Mouse (Mus musculus) CH12F3 (cell line): ENCODE measurements at regions not wholly inside any gene's neighbourhood (a gene's known extent, or its start where the extent isn't known, plus 50 kb on each side); places are given as distances from the start of the nearest gene placed in this dataset.
"Not testable (repeated sequence)": the region's sequence is repeated elsewhere in the genome, so short reads cannot be mapped to it uniquely, and the experiment has no call there.

ENCODE experiments used
- in situ Hi-C: fragments of 300-500 bp; cut with MboI; formaldehyde crosslinking; loops from 2 replicates; pipeline ENCODE4 v1.14.3; 2020; ENCODE audit warnings: low sequenced_read_pairs

DNA sequence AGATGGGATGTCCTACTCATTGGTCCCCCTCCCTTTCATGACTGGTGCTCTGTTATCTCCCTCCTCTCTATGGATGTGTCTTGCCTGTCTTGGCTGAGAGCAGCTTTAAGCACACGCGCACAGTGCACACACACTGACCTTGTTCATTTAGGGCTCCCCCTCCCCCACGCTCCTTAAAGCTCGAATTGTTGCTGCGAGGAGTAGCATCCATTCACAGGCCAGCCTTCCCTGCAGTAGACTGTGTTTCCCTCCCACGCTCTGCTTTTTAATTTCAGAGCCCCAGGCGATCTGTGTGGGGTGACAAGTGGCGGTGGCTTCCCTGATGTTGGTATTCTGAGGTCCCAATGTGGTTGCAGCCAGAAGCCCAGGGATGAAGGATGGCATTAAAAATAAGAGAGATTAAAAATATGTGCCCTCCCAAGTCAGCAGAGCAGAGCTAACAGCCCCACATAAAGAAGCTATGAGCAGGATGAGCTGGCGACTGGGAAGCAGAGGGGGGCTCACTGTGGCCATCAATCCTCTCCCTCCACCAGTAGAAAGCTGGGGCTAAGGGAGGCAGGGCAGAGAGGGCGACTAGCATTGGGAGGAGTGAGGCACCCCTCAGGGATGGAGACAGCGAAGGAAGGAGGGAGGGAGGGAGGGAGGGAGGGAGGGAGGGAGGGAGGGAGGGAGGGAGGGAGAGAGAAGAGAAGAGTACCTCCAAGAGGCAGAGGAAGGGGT lies 174.2 kb upstream of the Myt1l start:
- in situ Hi-C loops, result no loop called here

DNA sequence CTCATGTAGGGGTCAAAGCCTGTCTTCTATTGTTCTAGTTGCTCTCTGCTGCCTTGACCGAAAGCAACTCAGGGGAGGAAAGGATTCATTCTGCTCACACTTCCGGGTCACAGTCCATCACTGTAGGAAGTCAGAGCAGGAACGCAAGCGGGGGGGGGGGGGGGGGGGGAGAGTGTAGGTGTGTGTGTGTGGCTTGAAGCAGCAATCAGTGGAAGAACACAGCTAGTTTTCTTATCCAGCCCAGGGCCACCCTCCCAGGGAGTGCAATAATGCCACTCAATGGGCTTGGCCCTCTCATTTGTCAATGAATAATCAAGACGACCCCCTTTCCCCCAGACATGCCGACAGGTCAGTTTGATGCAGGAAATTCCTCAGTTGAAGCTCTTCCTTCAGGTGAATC lies 173.4 kb upstream of the Myt1l start:
- in situ Hi-C loops, result no loop called here

DNA sequence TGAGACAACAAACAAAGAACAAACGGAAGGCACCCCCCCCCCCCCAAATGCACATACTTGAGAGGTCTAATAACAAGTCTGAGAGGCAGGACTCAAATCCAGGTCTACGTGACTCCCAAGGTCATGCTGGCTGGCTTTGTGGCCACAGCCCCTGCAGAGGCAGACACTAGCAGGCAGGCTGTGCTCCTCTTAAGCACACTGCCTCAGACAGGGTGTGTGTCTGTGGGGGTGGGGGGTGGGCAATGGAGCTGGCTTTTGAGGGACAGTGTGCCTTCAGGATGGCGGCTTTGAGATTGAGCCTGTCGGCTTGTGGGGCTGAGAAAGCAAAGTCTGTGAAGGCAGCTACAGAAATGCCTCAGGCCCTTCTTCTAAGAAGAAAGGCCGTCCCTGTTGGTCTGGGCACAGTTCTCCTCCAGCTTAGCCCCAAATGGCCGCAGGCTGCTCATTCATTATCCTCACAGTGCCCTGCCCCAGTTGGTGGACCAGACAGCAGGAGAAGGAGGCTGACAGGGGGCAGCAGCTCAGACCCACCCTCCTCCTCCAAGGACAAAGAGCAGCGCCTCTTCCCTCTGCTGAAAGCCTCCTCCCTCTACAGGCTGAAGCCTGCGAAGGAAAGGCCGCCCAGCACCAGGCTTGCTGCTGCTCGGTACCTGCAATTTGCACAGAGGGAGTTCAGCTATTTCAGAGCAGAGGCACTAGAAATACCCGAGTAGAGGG lies 171.3 kb upstream of the Myt1l start:
- in situ Hi-C loops, result no loop called here

DNA sequence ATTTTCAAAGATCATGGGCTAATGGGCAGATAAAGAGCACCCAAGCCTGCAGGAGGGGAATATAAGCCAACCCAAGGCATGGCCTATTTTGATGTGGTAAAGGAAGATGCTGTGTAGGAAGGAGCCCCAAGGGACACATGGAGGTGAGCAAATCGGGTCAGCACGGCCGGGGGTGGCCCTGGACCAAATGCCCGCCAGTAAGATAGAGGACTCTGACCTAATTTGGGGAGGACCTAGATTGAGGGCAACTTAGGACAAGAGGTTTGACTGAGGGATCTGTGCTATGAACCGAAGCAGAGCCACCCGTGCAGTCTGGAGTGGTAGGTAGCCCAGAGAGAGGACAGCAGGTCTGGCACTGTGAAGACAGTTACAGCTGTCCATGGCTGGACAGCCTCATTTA lies 166.9 kb upstream of the Myt1l start:
- in situ Hi-C loops, result no loop called here

DNA sequence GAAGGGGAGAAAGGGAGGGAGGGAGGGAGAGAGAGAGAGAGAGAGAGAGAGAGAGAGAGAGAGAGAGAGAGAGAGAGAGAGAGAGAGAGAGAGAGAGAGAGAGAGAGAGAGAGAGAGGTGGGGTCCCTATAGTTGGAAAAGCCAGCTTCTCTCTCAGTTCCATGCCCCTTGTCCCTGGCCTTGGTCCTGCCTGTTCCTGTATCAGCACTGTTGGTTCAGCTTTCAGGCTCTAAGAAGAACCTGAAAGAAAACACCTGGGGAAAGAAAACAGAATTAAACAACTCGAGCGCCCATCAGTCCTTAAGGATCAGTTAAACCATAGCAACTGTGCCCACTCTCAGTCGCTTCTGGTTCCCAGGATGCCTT lies 160.5 kb upstream of the Myt1l start:
- in situ Hi-C loops, result not testable (repeated sequence)

DNA sequence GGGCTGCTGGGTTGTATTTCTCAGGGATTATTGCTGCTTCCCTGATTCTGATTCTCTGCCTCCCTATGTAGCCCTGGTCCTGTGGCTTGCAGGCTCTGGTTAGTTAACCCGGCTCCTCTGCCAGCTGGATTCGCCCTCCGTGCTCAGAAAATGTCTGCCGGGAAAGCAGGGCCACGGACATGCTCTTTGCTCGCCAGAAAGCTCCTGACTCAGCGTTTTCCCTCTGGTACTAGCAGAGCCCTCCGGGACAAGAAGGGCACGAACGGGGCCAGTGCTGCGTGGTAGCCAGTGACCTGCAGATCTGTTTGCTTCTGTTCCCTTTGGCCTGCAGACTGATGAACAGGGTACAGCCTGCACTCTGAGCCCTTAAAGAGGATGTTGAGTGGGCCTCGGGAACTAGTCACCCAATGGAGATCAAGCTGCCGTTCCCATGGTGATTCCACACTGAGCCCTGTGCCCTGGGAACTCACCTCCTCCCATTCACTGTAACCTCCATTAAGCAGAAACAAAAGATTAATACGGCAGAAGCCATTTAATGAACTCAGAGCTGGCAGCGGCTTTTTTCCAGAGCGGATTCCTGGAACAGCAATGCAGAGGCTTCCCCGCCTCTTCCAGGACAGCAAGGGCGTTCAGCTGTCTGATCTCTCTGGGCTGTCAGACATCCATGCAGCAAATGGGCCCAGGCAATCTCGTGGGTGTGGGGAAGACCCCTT lies 159.9 kb upstream of the Myt1l start:
- in situ Hi-C loops, result no loop called here

DNA sequence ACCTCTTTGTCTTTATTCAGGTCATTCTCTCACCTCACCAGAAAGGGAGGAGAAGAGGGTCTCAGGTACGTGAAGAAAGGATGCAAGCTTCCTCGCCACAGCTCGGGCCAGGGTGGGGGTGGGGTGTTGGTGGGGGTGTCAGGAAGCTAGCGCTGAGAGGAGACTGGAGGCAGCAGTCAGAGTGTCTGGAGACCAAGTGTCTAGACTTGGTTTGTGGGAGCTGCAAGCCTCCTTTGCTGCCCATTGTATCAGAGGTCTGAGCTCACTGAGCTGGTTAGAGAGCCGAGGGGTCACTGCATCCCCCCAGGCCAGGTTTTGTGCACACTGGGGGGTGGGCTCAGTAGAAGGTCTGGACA lies 159.4 kb upstream of the Myt1l start:
- in situ Hi-C loops, result no loop called here

DNA sequence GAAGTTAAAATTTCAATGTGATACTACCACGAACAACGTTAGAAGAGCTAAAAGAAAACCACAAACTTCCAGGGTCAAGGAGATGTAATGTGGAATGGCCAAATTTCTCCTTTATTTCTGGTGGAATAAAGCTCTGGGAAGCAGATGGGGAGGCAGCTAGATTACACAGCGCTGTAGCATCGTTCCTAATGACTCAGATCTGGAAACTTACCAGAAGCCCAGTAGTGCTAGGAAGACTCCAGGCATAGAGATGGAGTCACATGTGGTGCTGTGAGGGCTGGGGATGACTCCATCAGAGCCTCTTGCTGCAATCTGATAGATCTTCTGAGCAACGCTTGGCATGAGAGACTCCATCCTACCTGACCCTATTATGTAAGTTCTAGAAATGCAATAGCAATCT lies 136.4 kb upstream of the Myt1l start:
- in situ Hi-C loops, result no loop called here

DNA sequence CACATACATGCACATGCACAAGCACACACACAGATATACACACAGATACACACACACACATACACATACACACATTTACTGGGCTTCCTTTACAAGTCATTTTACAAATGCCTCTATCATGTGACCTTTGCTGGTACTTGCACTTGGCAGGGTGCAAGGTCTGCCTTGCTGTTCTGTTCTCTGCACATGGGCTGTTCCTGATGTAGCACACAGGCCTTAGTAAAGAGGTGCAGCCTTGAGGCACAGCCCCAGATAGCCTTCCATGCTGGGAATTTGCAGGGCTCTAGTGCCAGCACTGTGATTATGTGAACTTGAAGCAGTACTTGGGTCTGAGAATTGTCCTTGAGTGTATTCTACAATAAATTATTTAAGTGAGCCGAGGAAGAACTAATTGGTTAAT lies 133.9 kb upstream of the Myt1l start:
- in situ Hi-C loops, result no loop called here

DNA sequence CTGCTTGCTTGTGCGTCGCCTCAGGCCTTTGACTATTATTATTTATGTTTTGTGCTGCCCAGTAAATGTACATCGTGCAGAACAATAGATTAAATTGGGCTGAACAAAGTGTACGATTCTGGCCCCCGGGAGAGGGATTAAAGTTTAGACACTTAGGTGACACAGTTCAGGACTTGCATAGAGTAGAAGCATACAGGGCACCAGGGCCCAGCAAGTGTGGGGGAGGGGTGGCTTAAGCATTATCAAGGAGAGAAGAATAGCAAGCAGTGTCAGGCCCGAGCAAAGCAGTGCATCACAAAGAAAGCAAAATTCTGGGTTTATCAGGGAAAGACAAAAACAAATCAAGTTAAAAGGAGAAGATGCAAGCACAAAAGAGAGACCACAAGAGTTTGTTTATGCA lies 133.3 kb upstream of the Myt1l start:
- in situ Hi-C loops, result no loop called here

DNA sequence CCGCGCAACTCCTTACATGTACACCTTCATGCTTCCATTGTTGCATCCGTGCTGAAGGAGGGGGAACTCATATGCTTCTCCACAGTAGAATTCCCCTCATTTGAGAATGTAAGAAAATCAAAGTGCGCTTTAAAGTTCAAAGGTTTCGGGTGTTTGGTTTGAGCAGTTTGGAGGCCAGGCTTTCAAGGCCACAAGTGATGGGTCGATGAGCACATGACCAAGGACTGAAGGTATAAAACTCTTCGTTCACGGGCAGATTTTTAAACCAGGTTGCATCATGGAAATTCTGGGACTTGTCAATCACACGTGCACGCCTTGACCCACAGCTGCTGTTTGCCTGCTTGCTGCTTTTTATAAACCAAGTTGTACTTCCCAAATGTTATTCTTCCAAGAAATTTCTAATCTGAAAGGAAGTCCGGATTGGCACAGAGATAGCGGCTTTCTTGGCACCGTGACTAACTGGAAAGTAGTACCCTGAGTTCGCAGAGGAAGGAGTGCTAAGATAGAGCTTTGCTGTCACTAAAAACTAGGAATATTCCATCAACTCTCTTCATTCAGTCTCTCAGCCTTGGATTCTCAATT lies 132.7 kb upstream of the Myt1l start:
- in situ Hi-C loops, result no loop called here

DNA sequence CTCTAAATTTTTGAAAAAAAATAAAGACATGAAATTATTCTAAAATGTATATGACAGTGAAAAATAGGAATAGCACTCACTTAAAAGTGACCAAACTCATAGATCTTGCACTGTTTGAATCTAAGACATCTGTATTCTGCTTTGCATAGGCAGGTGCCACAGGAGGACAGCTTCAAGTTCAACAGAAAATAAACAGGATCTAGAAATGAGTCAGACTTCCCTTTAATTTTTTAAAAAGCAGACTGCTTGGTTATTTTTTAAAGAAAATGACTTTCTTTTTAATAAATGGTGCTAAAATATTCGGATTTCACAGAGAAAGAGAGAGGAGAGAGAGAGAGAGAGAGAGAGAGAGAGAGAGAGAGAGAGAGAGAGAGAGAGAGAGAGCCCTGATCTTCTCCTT lies 123.8 kb upstream of the Myt1l start:
- in situ Hi-C loops, result no loop called here

DNA sequence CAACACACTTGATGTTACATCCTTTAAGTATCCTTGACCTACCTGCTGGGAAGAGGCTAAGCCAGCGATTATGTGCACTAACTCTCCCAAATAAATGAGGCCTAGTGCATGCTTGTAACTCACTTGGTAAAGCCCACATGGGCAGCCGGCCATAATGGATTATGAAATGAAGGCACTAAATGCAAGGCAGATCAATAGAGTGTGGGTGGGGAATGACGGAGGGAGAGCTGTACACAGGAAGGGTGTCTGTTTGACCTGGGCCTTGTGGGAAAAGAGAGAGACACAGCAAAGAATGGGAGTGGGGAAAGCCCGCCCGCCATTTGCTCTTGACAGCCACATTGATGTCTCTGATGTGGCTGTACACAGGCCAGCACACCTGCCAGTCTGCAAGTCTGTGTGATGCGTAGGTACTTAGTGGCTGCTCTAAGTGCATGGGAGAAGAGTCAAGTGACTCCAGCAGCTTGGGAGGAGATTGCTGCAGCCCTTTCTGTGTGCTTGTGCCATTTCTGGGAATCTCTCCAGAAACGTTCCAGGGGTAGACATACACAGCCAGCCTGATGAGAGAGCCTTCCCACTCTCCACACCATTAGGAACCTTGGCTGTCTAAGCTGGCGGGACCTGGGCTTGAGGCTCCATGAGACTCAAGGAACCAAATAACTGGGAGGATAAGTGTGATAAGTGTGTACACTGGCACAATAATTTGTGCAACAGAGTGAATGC lies 118.7 kb upstream of the Myt1l start:
- in situ Hi-C loops, result no loop called here

DNA sequence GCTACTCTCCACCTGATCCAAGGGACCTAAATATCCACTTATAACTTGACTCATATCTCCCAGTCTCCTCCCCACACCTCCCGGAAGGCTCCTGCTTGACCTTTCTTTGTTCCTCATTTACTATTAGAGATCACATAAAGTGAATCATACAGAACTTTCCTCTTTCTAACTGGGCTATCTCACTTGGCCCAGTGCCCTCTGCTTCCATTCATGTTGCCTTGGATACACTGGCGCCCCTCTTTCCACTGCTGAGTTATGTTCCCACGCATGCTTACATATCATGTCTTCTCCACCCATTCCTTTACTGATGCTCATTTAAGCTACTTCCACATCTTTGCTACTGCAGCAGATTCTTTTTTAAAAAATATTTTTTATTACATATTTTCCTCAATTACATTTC lies 94.2 kb upstream of the Myt1l start:
- in situ Hi-C loops, result no loop called here

DNA sequence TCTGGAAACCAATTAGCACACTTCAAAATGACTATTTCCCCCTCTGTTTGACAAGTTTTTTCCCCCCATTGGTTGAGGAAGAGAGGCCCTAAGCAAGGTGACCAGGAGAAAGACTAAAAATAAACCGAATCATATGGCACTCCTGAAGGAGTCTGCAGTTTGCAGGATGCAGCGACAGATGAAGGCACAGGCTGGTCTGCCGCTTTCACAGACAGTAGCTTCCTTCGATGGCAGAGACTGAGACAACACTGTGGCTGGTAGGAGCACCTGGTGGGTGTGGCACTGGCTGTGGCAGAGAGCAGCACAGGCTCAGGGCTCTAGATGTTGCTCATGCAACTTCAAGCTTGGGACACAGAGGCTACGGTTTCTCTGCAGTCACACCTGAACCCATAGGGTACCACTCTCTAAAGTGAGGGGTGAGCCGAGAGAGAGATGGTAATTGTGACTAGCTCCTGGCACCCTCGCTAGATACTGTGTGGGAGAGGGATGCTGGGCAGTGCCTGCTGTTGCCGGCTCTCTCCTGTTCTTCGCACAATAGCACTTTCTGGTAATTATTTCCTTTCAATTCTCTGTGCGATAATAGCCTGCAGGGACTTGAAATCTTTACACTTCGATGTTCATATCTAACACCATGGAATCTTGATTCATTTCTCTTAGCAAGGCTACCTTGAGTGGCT lies 88.7 kb upstream of the Myt1l start:
- in situ Hi-C loops, result no loop called here

DNA sequence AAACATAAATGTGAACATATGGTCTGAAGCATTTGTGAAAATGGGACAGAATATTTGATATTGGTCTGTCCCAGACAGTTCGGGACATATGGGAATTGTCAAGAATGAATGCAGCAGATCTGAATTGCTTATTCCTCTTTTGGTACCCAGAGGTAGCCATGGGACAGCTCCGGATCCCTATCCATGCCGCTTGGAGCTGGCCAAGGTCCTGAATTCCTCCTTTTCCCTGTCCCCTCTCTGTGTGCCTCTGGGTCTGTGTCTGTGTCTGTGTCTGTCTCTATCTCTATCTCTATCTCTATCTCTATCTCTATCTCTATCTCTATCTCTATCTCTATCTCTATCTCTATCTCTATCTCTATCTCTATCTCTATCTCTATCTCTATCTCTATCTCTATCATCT lies 63.0 kb upstream of the Myt1l start:
- in situ Hi-C loops, result not testable (repeated sequence)
